In genomic region chr12:24955137-24955536, GRCm38 (mm10) we compare ENCODE assay signal across 16 mouse cellular contexts.
"Had no signal": no experiment of that assay in that cellular context is flagged by ENCODE, and none has a peak within 500 bp of the region (broad histone marks: within the 10 kb centered on the region; RNA-seq: fewer than 3 reads in every experiment).

No protein-coding gene starts in this region.

- DNase-seq: retina, postnatal 1 day; right cerebral cortex, adult 18-20 months; right cerebral cortex, postnatal 14 days; right cerebral cortex, postnatal 25 days; right cerebral cortex, postnatal 4 days; spleen, adult 18-20 months; thymus, adult 18-20 months; thymus, adult 2 months; thymus, postnatal 14 days; thymus, postnatal 25 days; thymus, postnatal 36 days; thymus, postnatal 4 days had no signal

- H3K9me3 ChIP-seq: neural tube, embryonic 13.5 days; neural tube, embryonic 15.5 days; stomach, embryonic 15.5 days had no signal

- H3K4me2 ChIP-seq: neural tube, embryonic 13.5 days; neural tube, embryonic 15.5 days; stomach, embryonic 15.5 days had no signal

- H3K9ac ChIP-seq: neural tube, embryonic 13.5 days; neural tube, embryonic 15.5 days; stomach, embryonic 15.5 days had no signal

- H3K4me3 ChIP-seq: neural tube, embryonic 13.5 days; neural tube, embryonic 15.5 days; stomach, embryonic 15.5 days had no signal

- H3K27ac ChIP-seq: neural tube, embryonic 13.5 days; neural tube, embryonic 15.5 days; stomach, embryonic 15.5 days; stomach, postnatal 0 days had no signal

- H3K27me3 ChIP-seq: neural tube, embryonic 13.5 days; neural tube, embryonic 15.5 days; stomach, embryonic 15.5 days had no signal

- H3K4me1 ChIP-seq: neural tube, embryonic 13.5 days; stomach, embryonic 15.5 days had no signal
